Mouse (Mus musculus) retina, postnatal 1 day (tissue): ENCODE measurements around the gene Snapc3.

Experiments used
- DNase-seq: peaks from one replicate; pipeline ENCODE4 v3.0.0-alpha.2; 2012

Snapc3 gene

GRCm38 (mm10) chr4:83417160-83417819 is at the start of gene Snapc3:
Snapc3 (plus strand) TSS chr4:83417724.
- DNase-seq = peak; percentile 97

GRCm38 (mm10) chr4:83373381-83373780 is 44.1 kb upstream of the Snapc3 start:
- no peak for DNase-seq

DNA sequence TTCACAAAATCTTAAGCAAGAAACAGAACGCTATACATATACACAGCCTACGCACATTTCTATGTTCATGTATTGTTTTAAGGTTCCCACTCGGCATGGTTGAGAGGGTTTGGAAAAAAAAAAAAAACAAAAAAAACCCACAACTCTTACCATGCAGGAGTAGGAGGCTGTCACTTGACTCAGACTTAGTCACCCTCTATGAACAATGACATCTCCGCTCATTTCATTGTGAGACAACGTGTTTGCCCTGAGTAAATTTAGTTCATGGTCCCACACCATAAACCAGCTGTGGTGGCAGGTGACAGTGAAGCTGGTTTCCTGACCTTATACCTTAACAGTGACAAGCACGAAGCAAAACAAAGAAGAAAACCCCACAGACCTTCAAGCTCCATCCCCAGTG is 41.9 kb upstream of the Snapc3 start:
- no peak for DNase-seq

- DNase-seq = no peak
Observed at GRCm38 (mm10) chr4:83376461-83377015, 41.0 kb upstream of the Snapc3 start.

- no peak for DNase-seq
Observed at GRCm38 (mm10) chr4:83379036-83379435, 38.5 kb upstream of the Snapc3 start.

DNA sequence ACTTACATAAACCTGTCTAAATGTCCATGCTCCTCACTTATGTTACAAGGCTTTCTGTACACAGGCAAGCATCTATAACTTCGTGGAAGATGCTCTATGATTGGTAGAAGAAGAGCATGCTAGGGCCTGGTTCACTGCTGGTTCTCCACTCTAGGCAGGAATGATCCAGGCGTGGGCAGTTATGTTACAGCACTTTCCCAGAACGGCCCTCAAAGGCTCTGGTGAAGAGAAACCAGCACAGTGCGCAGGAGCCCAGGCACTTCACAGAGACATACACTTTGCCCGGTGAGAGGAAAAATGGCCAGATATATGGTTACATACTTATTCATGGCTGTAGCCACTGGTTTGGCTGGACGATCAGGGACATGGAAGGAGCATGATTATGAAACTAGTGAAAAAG is 37.8 kb upstream of the Snapc3 start:
- DNase-seq = no peak

GRCm38 (mm10) chr4:83380266-83380665 is 37.3 kb upstream of the Snapc3 start:
- DNase-seq = no peak

DNA sequence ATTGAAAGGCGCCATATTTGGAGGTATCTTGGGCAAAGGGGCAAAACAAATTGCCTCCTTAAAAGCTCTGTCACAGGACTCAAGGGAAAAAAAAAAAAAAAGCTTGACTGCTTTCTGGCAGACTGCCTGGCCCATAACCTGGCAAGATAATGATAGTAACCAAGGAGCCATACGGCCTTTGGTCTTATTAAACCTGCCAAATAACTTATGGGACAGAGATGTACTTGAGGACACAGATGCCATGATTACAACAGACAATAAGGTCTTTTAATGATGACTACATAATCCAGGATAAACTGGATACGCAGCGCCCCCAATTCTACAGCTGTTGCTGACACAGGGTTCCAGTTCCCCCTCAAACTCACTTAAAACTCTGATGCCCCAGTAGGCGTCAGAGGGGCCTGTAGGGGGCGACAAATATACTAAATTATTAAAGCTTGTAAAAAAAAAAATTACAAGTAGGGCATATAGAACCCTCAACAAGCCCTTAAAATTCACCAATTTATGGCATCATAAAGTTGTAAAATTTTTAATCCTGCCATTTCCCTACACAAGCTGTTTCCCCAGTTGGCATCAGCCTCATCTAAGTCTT is 33.5 kb upstream of the Snapc3 start:
- DNase-seq = peak; percentile 30

GRCm38 (mm10) chr4:83385091-83385490 is 32.4 kb upstream of the Snapc3 start:
- no peak for DNase-seq

DNA sequence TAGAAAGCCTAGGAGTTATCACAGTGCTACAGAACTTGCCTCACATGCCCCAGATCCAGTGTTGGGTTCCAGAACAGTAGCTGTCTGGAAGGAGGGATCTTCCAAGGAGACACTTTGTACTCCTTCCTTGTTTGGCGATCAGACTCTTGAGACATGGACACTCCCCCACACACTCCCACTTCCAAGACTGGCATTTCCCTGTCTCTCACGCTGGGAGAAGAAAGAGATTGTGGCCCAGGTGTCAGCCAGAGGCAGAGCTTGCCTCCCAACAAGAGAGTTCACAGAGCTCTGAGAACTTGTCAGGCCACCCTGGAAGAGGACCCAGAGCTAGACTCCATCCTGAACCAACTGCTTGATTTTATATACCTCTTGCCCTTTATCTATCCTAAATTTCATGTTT is 27.0 kb upstream of the Snapc3 start:
- no peak for DNase-seq

DNA sequence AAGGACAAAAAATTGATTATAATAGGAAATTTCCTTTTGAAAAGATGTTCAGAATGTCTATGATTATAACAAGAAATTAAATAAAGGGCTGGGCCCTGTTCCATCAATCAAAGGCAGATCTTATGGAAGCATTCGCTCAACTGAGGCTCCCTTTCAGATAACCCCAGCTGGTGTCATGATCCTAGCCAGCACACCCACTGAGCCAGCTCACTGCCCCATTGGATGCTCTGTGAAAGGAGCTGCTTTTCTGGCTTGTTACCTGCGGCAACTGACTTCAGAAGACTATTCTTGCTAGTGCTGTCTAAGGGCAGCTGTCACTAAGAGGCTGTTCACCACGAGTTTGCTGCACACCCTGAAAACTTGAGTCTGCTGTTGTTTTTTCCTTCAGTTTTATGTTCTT is 25.6 kb upstream of the Snapc3 start:
- no peak for DNase-seq

DNA sequence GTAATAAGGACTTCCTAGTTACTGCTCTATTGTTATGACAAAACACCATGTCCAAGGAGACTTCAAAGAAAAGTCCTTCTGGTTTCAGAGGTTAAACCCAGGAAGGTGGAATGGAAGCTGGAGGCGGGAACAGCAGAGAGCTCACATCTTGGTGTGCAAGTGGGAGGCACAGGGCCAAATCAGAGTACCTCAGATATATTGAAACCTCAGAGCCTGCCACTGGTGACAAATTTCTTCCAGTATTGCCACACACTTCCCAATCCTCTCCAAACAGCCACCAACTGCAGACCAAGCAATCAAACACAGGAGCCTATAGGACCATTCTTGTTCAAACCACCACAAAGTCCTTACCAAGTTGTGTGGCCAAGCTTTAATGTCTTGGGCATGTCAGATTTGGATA is 23.8 kb upstream of the Snapc3 start:
- DNase-seq = no peak

GRCm38 (mm10) chr4:83396346-83396745 is 21.2 kb upstream of the Snapc3 start:
- DNase-seq = no peak

DNA sequence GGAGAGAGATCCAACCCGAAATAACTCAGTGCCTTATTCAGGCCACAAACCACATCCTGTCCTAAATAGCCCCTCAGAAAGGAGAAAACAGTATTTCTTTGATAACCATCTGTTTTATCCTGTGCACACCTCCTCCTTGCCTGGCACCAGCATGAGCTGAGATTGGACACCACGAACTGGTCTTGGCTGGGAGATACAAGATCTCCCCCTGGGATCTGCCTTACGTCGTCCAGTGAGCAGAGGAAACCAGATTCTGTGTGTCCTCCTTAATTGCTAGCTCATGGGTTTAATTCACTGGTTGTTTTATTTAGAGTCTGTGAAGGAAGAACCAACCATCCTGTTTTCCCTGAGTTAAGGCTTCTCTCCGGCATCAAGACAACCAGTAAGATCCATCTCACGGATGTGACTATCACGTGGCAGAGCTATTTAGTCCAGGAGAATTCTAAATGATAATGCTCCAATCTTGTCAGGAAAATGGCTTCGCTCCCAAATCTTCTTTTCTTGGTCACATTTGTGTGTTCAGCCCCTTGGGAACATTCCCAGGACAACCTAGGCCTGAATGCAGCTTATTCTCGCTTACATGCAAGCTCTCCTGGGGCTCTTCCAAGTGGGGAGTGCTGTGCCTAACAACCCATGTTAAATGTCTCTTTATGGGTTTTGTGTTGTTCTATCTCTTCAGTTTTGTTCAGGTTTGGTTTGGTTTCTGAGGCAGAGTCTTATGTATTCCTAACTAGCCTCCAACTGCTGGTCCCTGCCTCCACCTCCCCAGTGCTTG is 20.3 kb upstream of the Snapc3 start:
- no peak for DNase-seq

GRCm38 (mm10) chr4:83398527-83398926 is 19.0 kb upstream of the Snapc3 start:
- no peak for DNase-seq

DNA sequence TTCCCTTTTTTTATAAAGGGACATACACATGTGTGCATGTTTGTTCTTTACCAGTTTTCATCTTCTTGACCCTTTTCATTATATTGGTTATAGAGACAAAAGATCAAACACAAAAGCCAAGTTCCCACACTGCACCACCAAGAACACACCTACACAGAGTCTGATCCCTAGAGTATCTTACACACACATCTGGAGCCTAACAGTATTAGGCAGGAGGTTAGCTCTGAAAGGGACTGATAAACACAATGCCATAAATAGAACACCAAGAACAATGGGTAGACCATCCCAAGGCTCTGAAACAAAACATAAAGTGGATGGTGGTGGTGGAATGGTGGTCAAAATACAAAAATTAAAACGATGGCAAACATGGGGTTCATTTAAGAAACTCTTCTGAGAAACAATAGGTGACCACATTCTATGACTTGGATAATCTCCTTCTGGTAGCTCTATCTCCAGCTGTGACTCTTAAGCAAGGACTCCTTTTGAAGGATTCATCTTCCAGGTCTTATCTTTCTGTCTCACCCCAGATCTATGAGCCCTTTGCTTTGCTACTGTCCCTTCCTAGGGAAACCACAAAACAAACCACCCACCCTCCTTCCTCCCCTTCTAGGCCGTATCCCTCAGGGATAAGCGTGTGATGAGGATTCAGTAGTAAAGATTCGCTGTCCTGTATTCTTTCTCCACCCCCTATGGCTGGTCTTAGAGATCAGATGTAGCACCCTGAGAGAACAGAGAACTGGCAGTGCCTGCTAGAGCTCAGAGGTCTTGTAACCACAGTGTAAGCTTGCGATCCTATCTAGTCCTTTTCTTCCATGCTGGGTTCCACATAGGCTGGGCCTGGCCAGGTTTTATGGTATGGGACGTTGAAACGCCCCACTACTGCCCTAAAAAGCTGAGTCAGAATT is 16.6 kb upstream of the Snapc3 start:
- no peak for DNase-seq

DNA sequence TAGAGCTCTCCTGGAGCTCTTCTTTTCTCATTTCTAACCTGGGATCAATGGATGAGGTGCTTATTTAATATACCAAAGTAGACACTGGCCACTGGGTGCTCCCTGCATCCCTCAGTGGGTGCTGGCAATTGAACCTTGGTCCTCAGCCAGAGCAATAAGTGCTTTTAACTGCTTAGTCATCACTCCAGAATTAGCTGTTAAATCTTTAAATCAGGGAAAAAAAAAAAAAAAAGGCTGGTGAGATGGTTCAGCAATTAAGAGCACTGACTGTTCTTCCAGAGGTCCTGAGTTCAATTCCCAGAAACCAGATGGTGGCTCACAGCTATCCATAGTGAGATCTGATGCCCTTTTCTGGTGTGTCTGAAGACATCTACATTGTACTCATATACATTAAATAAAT is 15.8 kb upstream of the Snapc3 start:
- no peak for DNase-seq

- no peak for DNase-seq
Observed at GRCm38 (mm10) chr4:83407688-83408087, 9.8 kb upstream of the Snapc3 start.

- DNase-seq = no peak
Observed at GRCm38 (mm10) chr4:83409867-83410505, 7.5 kb upstream of the Snapc3 start.

GRCm38 (mm10) chr4:83412060-83412459 is 5.5 kb upstream of the Snapc3 start:
- no peak for DNase-seq

GRCm38 (mm10) chr4:83414241-83414824 is 3.2 kb upstream of the Snapc3 start:
- no peak for DNase-seq

- DNase-seq = no peak
Observed at GRCm38 (mm10) chr4:83417820-83418186, 279 bp downstream of the Snapc3 start.
